Mouse (Mus musculus): ENCODE measurements around the gene Rap1b.

Rap1b gene

GRCm38 (mm10) chr10:117859800-117860199, 14.0 kb upstream of the Rap1b start:
- no peak for DNase-seq (ENCODE audit: low spot score in 2 of 2)

- no peak for DNase-seq (ENCODE audit: low spot score in 2 of 2)
These were observed 12.4 kb upstream of the Rap1b start for GRCm38 (mm10) chr10:117858241-117858640.

- DNase-seq (ENCODE audit: low spot score in 2 of 2), result no peak
These were observed 10.3 kb upstream of the Rap1b start for GRCm38 (mm10) chr10:117856001-117856720.

- no peak for DNase-seq (ENCODE audit: low spot score in 2 of 2)
These were observed 6.9 kb upstream of the Rap1b start for GRCm38 (mm10) chr10:117852648-117853192.

- DNase-seq (ENCODE audit: low spot score in 2 of 2), result no peak
These were observed 3.1 kb upstream of the Rap1b start for GRCm38 (mm10) chr10:117848981-117849380.

DNA sequence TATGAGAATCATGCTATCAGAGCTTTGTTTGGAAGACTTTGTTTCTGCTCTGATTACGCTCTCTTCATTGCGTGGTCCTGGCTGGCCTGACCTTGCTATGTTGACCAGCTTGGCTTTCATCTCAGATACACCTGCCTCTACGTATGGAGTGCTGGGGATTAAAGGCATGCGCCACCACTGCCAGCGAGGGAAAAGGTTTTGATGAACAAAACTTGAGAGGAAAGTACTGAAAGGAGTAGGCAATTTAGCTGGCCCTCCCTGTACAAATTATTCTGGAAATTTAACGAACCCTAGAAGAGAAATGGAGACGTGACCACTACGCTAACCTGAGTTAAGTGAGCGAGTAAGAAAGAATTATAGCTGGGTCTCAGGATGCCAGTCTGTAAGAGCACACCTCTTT, 961 bp upstream of the Rap1b start:
- DNase-seq (ENCODE audit: low spot score in 2 of 2), result no peak

DNA sequence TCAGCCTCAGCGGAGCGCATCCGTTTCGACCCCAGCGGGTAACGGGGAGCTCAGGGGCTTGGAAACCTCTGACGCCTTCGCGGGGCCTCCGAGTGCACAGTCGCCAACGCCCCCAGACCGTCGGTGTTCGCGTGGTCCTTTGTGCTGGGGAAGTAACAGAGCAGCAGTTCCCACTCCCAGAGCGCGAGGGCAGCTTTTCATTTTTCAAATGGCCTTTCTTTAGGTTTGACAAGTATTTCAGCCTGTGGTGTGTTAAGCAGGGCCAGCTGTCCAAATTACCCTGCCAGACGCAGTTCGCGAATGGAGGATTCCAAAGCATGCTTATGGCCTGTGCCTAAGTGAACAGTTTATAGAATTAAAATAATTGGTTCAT, 411 bp upstream of the Rap1b start:
- DNase-seq (ENCODE audit: low spot score in 2 of 2), result no peak

GRCm38 (mm10) chr10:117844782-117845596, 846 bp downstream of the Rap1b start:
- DNase-seq (ENCODE audit: low spot score in 2 of 2), result peak; percentile 46 to 48

GRCm38 (mm10) chr10:117844279-117844678, 1.6 kb downstream of the Rap1b start:
- DNase-seq (ENCODE audit: low spot score in 2 of 2), result no peak

GRCm38 (mm10) chr10:117843690-117844089, 2.1 kb downstream of the Rap1b start:
- DNase-seq (ENCODE audit: low spot score in 2 of 2), result no peak

- DNase-seq (ENCODE audit: low spot score in 2 of 2), result no peak
These were observed 4.1 kb downstream of the Rap1b start for GRCm38 (mm10) chr10:117841765-117842164.

DNA sequence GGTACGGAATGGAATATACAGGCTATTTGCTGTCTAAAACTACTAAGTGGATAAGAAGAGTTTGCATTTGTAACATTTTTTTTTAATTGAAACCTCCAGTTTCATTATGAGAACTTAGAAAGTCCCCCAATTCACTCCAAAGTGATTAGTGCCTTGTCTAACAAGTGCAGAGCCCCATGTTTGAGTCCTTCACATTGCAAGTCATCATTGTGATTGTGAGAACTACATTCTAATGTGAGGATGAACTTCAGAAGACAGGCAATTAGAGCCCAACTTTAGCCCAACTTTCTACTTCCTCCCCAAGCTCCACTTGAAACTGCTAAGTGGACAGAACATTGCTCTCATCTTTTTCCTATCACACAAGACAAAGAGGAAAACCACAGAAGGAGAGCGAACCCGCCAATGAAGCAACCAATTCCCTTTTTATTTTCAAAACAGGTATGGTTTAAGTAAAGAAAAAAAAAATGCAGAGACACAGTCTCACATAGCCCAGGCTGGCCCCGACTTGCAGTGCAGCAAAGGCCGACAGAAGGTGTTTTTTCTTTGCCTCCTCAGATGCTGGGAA, 5.3 kb downstream of the Rap1b start:
- no peak for DNase-seq (ENCODE audit: low spot score in 2 of 2)

GRCm38 (mm10) chr10:117839737-117840136, 6.1 kb downstream of the Rap1b start:
- DNase-seq (ENCODE audit: low spot score in 2 of 2), result no peak

GRCm38 (mm10) chr10:117838924-117839323, 6.9 kb downstream of the Rap1b start:
- no peak for DNase-seq (ENCODE audit: low spot score in 2 of 2)

GRCm38 (mm10) chr10:117836354-117836753, 9.5 kb downstream of the Rap1b start:
- DNase-seq (ENCODE audit: low spot score in 2 of 2), result no peak

DNA sequence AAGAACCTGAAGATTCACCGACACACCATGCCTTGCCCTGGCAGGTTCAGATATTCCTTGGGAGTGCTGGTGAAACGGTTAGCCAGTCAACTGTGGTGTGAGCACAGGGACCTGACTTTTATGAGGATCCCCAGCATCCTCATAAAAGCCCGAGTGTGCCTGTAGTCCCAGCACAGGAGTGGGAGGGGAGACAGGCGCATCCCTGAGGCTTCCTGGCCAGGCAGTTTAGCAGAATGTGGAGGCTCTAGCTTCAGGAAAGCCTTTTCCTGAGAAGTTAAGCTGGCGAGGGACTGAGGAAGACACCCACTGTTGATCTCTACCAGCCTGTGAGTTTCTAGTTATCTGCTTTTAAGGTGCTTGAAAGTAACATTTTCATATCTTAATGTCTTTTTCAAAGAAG, 10.4 kb downstream of the Rap1b start:
- DNase-seq (ENCODE audit: low spot score in 2 of 2), result no peak

- no peak for DNase-seq (ENCODE audit: low spot score in 2 of 2)
These were observed 15.0 kb downstream of the Rap1b start for GRCm38 (mm10) chr10:117830797-117831196.

DNA sequence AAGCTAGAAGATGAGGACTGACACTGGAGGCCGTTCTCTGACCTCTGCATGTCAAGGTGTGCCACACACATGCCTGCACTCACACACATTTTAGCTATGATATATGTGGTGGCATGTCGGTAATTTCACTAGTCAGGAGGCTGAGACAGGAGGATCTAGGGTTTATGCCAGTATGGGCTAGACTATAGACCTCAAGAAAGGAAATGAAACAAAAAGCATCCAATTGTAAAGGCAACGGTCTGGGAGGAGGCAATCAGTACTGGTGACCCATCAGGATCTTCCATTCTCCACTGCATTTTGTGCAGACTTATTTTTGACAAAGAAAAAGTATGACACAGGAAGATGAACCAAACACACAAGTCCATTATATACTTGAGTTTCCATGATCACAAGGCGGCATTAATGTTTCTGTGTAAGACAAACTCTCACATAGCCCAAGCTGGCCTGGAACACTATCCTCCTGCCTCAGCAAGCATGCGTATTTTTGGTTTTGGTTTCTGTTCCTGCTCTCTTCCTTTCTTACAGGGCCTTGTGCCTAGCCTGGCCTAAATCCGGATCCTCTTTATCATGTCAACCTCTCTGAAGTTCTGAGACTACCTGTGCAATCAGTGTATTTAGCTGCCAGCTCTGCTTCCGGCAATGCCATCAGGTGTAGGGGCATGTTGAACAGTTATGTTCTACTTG, 16.2 kb downstream of the Rap1b start:
- DNase-seq (ENCODE audit: low spot score in 2 of 2), result no peak

- no peak for DNase-seq (ENCODE audit: low spot score in 2 of 2)
These were observed 16.8 kb downstream of the Rap1b start for GRCm38 (mm10) chr10:117829022-117829421.

DNA sequence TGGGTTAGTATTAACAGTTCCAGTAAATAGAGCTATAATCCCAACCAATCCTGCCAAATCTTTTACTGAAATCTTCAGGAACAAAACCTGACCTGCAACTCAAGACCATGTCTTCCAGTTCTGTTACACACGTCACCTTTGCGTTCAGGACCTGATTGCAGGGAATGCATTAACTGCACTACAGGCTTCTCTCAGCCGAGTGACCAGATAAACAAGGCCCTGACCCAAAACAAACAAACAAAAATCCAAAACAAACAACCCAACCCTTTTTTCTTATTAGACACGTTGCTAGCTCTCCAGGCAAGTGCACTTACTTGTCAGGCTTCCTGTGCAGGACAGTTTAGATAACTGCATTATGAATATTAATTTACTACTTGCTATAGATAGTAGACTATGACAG, 17.3 kb downstream of the Rap1b start:
- no peak for DNase-seq (ENCODE audit: low spot score in 2 of 2)

DNA sequence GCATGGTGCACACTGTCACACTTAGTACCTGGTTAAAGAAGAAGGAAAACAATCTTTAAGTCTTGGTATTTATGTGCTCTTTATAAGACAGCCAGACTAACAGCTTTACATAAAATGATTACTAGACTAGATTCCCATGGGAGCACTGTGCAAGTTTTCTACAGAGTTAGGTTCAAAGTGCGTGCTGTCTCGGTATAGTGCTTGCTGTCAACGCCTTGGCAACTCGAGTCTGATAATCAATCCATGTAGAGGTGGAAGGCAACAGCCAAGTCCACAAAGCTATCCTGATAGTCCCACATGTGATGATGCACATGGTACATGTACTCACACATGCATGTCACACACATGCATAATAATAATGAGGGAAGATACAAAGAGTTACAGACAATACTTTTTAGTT, 21.2 kb downstream of the Rap1b start:
- no peak for DNase-seq (ENCODE audit: low spot score in 2 of 2)

DNA sequence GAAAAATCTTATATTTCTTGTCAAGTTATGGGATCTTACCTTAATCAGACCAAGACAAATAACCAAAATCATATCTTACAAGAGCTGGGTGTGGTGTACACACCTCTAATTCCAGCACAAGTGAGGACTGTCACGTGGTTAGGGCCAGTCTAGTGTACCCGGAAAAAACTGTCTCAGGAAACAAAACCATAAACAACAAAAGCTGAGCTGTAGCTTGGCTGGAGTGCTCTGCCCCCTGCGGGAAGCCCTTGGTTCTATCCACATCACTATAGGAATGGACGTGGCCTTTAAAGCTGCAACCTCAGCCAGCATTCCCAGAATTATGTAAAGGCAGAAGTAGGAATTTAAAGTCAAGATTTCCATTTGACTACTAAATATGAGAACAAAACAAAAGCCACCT, 21.7 kb downstream of the Rap1b start:
- no peak for DNase-seq (ENCODE audit: low spot score in 2 of 2)
